Mouse (Mus musculus) kidney, postnatal 0 days (tissue): ENCODE measurements around the gene Eif2b1. TPM values are rescaled to one million over a fixed set of nuclear protein-coding genes. Genes with fewer than 3 reads are reported as not detected.

Source experiments
- ATAC-seq: fragments of 200-750 bp; cut with Nextera tagmentation; replicated peaks from 2 replicates; pipeline ENCODE4 v1.8.0; 2017; ENCODE audit warnings: low read depth, moderate number of reproducible peaks, moderate TSS enrichment, moderate library complexity; ENCODE audit not compliant: low FRiP score
- DNase-seq: peaks from one replicate; pipeline ENCODE4 v3.0.0-alpha.2; 2016; ENCODE audit warnings: low spot score
- H3K27ac ChIP-seq: fragments of 300-500 bp; sonication (generic); 2 replicates; pipeline ENCODE4 v1.5.1; 2014; ENCODE audit warnings: mild to moderate bottlenecking
- H3K27me3 ChIP-seq: fragments of 300-500 bp; sonication (generic); 2 replicates; pipeline ENCODE4 v1.6.1; 2014; ENCODE audit warnings: low read length, mixed read lengths; ENCODE audit not compliant: insufficient read depth
- H3K36me3 ChIP-seq: fragments of 300-500 bp; sonication (generic); 2 replicates; pipeline ENCODE4 v1.6.1; 2014; ENCODE audit warnings: low read length, mixed read lengths; ENCODE audit not compliant: insufficient read depth
- H3K4me1 ChIP-seq: fragments of 300-500 bp; sonication (generic); replicated peaks from 2 replicates; pipeline ENCODE4 v1.6.1; 2014; ENCODE audit warnings: antibody characterized with exemption, low read length, mixed read lengths; ENCODE audit not compliant: insufficient read depth
- H3K4me2 ChIP-seq: fragments of 300-500 bp; sonication (generic); 2 replicates; pipeline ENCODE4 v1.6.1; 2014; ENCODE audit warnings: mild to moderate bottlenecking, low read length, moderate library complexity, mixed read lengths
- H3K4me3 ChIP-seq: fragments of 300-500 bp; sonication (generic); replicated peaks from 2 replicates; pipeline ENCODE4 v1.5.1; 2014; ENCODE audit warnings: low read depth, low read length
- H3K9ac ChIP-seq: fragments of 300-500 bp; sonication (generic); 2 replicates; pipeline ENCODE4 v1.6.1; 2014; ENCODE audit warnings: low read depth, low read length
- H3K9me3 ChIP-seq: fragments of 300-500 bp; sonication (generic); replicated peaks from 2 replicates; pipeline ENCODE4 v1.6.1; 2016; ENCODE audit warnings: low read length, inconsistent platforms, mixed read lengths
- CTCF ChIP-seq: IDR thresholded peaks from 2 replicates; pipeline ENCODE4 v1.5.1; 2016; ENCODE audit warnings: antibody characterized with exemption, low read depth, mild to moderate bottlenecking, moderate library complexity
- WGBS: fragments of 180-500 bp; shearing (Covaris S2); extraction: QIAGEN DNeasy Blood & Tissue Kit; methylation state at CpG from one replicate; pipeline ENCODE4 v1.1.7; 2014; 5-methylcytosine and 5-hydroxymethylcytosine counted together
- polyA plus RNA-seq: library from polyadenylated mRNA; unstranded; fragments of >200 nt; fragmentation: Nextera tagmentation; extraction: Ambion mirVana; gene quantifications from 2 replicates; pipeline ENCODE4 v1.2.1, GENCODE M21; 2015

The Eif2b1 gene
- 64.4 and 66.0 TPM in 2 replicates for polyA plus RNA-seq

- 1% methylated on average over 51 of the region's 51 CpGs for WGBS
- H3K4me2 ChIP-seq, result peak within 1 kb of the TSS; percentile 79
- DNase-seq (peak; percentile 94), ATAC-seq (peak; percentile 92)
- H3K9ac ChIP-seq, result peak within 1 kb of the TSS; percentile 71
- peaks cover 10% of the 10 kb centered on the region; the same call in 1 of the 2 replicates for H3K4me1 ChIP-seq
- peaks cover 29% of the 10 kb centered on the region for H3K36me3 ChIP-seq
- no peak within 1 kb of the TSS; the same call in 1 of the 2 replicates for H3K27ac ChIP-seq
- H3K9me3 ChIP-seq, result no peaks in the 10 kb centered on the region
- H3K27me3 ChIP-seq, result no peaks in the 10 kb centered on the region
- TF ChIP-seq CTCF, result no peak
- H3K4me3 ChIP-seq, result peak within 1 kb of the TSS; percentile 63
Measured at GRCm38 (mm10) chr5:124578633-124579317, at the start of gene Eif2b1, which contains the start of gene Gtf2h3. Gene Eif2b1 (minus strand): TSS chr5:124579131. Gene Gtf2h3 (plus strand): TSS chr5:124579140.

GRCm38 (mm10) chr5:124624291-124624690 is 45.4 kb upstream of the Eif2b1 start:
- DNase-seq (no peak), ATAC-seq (no peak)
- H3K36me3 ChIP-seq, result no peaks in the 10 kb centered on the region
- no peak overlapping the region for H3K4me3 ChIP-seq
- H3K9me3 ChIP-seq, result no peaks in the 10 kb centered on the region
- TF ChIP-seq CTCF, result no peak
- no peaks in the 10 kb centered on the region for H3K27me3 ChIP-seq
- 88% methylated on average over 9 of the region's 9 CpGs for WGBS
- H3K9ac ChIP-seq, result no peak overlapping the region
- peaks cover 4% of the 10 kb centered on the region; the same call in 1 of the 2 replicates for H3K4me1 ChIP-seq
- H3K4me2 ChIP-seq, result no peak overlapping the region
- no peak overlapping the region for H3K27ac ChIP-seq

- DNase-seq, result no peak
- no peak overlapping the region for H3K4me3 ChIP-seq
- H3K36me3 ChIP-seq, result no peaks in the 10 kb centered on the region
- H3K27ac ChIP-seq, result no peak overlapping the region
- H3K9ac ChIP-seq, result no peak overlapping the region
- TF ChIP-seq CTCF, result no peak
- H3K4me2 ChIP-seq, result no peak overlapping the region
- peaks cover under 1% of the 10 kb centered on the region; the same call in 1 of the 2 replicates for H3K4me1 ChIP-seq
- H3K27me3 ChIP-seq, result no peaks in the 10 kb centered on the region
- WGBS, result 89% methylated on average over 15 of the region's 15 CpGs
- H3K9me3 ChIP-seq, result no peaks in the 10 kb centered on the region
- no peak for ATAC-seq
Measured at GRCm38 (mm10) chr5:124622890-124623289, 44.0 kb upstream of the Eif2b1 start.

GRCm38 (mm10) chr5:124621362-124621761 is 42.4 kb upstream of the Eif2b1 start:
- no peaks in the 10 kb centered on the region for H3K36me3 ChIP-seq
- ATAC-seq (no peak), DNase-seq (no peak)
- 78% methylated on average over 13 of the region's 13 CpGs for WGBS
- H3K4me1 ChIP-seq, result no peaks in the 10 kb centered on the region
- H3K4me3 ChIP-seq, result no peak overlapping the region
- no peaks in the 10 kb centered on the region for H3K9me3 ChIP-seq
- H3K4me2 ChIP-seq, result no peak overlapping the region
- H3K27ac ChIP-seq, result no peak overlapping the region
- H3K9ac ChIP-seq, result no peak overlapping the region
- no peak for TF ChIP-seq CTCF
- H3K27me3 ChIP-seq, result no peaks in the 10 kb centered on the region

- no peaks in the 10 kb centered on the region for H3K4me1 ChIP-seq
- H3K4me3 ChIP-seq, result no peak overlapping the region
- H3K27me3 ChIP-seq, result no peaks in the 10 kb centered on the region
- DNase-seq (no peak), ATAC-seq (no peak)
- TF ChIP-seq CTCF, result no peak
- no peak overlapping the region for H3K4me2 ChIP-seq
- H3K9ac ChIP-seq, result no peak overlapping the region
- no peaks in the 10 kb centered on the region for H3K9me3 ChIP-seq
- 0 out of 2 replicates have a peak, but pooled peaks cover 5% of the 10 kb centered on the region for H3K36me3 ChIP-seq
- no peak overlapping the region for H3K27ac ChIP-seq
- WGBS, result 79% methylated on average over 10 of the region's 10 CpGs
Measured at GRCm38 (mm10) chr5:124618711-124619110, 39.8 kb upstream of the Eif2b1 start.

GRCm38 (mm10) chr5:124614709-124615108 is 35.8 kb upstream of the Eif2b1 start:
- H3K27ac ChIP-seq, result peak overlapping the region; percentile 34; the same call in 1 of the 2 replicates
- TF ChIP-seq CTCF, result no peak; the same call in 1 of the 2 replicates
- no peak overlapping the region for H3K4me2 ChIP-seq
- WGBS, result 77% methylated on average over 11 of the region's 11 CpGs
- DNase-seq (peak; percentile 40), ATAC-seq (no peak)
- H3K9me3 ChIP-seq, result no peaks in the 10 kb centered on the region
- H3K4me3 ChIP-seq, result no peak overlapping the region
- H3K27me3 ChIP-seq, result no peaks in the 10 kb centered on the region
- no peak overlapping the region for H3K9ac ChIP-seq
- 0 out of 2 replicates have a peak, but pooled peaks cover 10% of the 10 kb centered on the region for H3K36me3 ChIP-seq
- H3K4me1 ChIP-seq, result no peaks in the 10 kb centered on the region
